Mouse (Mus musculus): ENCODE measurements around the gene Fancc.
A peak's percentile ranks its signal among the peaks of the same experiment; 100 is the strongest.

The Fancc gene

DNA sequence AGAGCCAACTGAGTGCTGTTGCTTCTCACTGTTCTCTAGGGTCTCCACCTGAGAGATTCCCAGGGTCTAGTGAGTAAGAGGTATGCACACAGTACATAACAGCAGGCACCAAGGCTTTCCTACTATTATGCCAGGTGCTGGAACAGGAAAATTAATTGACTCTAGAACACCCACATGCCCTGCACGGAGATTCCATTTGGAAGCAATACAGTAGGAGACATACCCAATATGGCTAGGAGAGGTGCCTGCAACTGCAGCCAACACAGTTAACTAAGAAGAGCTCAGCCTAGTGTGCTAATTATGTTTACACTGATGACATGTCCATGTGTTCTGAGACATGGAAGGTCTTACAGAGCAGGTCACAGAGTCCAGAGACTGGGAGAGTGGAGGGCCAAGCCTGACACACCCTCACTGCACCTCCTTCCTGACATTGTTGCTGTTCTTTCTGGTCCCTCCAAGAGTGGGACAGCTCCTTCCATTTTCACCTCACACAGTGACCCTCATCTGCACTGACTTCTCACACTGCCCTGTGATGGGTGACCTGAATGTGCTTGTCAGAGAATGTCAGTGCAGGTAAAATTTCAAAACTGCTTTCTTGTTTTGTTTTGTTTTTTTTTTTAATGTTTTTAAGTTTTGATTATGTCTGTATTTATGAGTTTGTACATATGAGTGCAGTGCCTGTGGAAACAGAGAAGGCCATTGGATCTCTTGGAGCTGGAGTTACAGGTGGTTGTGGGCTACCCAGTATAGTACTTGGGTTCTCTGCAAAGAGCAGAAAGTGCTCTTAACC lies 234.7 kb downstream of the Fancc start:
- no peak for DNase-seq (ENCODE audit: low read depth, low spot score)

DNA sequence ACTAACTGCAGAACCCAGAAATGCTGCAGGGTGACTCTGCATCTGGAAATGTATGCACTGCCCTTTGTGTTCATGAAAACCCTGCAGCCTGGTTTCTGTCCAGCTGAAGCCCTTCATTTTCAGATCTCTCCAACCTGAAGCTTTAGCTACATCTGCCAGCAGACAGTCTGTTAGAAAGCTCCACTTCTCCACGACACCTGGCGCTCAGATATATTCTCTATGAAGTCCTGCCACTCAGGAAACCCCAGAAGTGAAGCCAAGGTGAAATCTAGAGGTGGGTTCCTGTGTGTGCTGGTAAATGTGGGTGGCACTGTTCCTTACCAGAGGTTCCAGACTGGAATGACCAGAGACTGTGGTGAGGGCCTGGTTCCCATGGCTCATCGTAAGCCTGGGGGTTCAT lies 235.4 kb downstream of the Fancc start:
- DNase-seq (ENCODE audit: low read depth, low spot score), result no peak

DNA sequence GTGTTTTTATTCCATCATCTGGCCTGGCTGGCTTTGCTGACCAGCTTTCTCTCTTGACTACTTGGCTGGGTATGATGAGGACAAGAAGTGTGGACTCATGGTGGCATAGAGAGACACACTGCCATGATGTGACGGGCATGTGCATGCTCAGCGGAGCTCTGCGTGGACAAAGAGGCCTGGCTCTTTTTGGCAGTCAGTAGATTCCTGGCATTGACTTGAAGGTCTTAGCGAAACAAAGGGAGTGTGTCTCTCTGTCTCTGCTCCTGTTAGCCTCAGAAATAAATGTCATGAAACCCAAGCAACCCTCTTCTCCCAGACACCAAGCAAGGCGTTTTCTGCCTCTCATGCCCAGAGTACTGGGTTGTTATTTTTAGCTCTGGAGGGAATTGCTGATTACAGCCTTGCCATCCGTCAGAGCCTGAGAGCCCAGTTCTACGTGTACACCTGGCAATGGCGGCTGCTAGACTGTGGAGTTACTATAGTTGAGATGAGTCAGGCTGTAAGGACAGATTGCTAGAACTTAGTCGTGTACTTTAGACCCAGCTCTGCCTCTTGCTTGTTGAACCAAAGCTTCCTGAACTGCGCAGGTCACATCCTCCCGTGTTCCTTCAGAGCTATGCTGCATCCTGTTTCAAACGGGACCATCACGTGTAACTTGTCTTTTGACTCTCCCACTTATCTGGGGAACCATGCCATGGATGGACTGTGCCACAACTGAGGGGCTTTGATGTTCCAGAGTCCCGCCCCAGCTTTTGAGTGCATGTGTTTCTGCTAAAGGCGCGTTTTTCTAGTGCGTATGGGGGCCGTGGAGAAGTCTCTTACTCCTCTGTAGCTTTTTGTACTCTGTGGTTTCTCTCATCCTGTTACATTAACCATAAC lies 236.1 kb downstream of the Fancc start:
- DNase-seq (ENCODE audit: low read depth, low spot score), result no peak

DNA sequence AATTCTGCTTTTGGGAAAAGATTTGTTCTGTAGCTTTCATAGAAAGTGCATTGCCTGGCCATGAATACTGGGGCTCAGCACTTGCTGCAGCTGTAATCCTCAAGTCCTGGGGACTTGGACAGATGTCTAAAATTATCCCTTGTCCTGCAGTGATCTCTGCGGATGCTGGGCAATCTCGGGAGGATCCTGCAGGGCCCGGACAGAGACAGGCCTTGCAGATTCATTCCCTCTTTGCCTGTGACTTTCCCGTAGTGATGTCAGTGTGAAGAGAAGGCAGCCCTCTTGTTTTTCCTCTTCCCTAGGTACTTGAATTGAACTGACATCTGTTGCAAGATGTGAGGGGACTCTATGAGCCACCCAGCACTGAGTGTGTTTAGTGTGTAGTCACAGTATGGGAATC lies 236.9 kb downstream of the Fancc start:
- DNase-seq (ENCODE audit: low read depth, low spot score), result no peak

DNA sequence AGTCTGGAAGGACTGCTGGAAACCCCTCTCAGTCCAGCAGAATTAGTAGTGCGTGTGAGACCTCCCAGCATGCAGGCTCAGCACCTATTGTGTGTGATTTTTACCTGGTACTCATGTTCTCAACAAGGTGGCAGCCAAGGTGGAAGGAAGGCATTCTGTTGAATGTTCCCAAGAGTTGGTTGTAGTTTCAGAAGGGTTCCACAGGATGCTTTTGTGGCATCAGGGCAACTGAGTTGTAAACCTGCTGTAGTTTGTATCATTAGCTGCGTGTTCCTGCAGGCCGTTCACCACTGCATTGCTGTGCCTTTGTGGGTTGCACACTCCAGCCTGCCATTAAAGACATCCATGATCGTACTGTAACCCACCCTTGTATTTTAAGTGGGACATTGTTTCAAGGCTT lies 238.4 kb downstream of the Fancc start:
- no peak for DNase-seq (ENCODE audit: low read depth, low spot score)

DNA sequence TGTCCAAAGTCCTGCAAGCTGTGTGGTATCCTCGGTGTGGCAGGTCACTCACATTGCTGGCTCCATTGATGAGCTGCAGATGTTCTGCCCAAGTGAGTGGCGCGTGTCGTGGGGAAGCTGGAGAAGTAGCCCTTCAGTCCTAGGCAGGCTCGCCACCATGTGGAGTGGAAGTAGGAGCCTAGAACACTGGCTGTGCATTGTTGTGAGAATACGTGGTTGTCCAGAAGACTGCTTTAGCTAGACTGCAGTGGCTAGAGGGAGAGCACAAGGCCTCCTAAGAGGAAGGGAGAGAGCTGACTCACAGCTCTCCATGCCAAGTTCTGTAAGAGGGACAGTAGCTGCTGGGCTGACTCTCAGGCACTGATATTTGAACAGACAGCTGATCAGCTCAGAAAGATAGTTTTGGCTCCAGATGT lies 238.9 kb downstream of the Fancc start:
- DNase-seq (ENCODE audit: low read depth, low spot score), result no peak

DNA sequence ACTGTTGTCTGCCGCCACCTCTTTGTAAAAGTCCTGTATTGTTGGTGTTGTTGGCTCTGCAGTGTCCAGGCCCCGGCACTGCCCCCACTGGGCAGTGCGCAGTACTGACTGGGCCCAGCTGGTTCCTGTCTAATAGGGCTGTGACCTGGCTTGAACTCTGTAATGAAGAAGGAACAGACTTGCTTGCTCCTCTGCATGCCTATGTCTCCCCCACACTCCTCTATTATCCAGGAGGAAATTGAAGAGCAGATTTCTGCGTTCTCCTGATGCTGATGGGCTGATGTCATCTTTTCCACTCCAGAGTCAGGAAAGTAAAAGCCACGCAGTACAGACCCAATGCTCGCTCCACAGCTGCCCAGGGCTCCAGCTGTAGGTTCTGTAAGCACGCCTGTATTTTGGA lies 240.3 kb downstream of the Fancc start:
- peak; percentile 44 for DNase-seq (ENCODE audit: low read depth, low spot score)

DNA sequence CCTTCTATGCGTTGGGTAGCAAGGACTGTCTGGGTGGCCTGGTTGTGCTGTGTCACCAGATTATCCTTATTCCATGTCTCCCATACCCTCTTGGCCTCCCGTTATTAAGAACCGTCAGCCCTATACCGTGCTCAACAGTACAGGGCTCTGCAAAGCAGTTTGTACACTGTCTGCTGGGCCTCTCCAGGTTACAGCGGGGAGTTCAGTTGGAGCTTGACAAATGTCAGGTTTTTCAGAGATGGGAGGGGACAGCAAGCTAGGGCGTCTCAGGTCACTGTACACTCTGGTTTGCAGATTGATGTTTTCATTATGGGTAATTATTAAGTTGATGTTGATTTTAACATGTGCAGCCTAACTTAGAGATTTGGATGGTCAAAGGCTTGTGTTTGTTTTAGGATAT lies 240.9 kb downstream of the Fancc start:
- no peak for DNase-seq (ENCODE audit: low read depth, low spot score)

DNA sequence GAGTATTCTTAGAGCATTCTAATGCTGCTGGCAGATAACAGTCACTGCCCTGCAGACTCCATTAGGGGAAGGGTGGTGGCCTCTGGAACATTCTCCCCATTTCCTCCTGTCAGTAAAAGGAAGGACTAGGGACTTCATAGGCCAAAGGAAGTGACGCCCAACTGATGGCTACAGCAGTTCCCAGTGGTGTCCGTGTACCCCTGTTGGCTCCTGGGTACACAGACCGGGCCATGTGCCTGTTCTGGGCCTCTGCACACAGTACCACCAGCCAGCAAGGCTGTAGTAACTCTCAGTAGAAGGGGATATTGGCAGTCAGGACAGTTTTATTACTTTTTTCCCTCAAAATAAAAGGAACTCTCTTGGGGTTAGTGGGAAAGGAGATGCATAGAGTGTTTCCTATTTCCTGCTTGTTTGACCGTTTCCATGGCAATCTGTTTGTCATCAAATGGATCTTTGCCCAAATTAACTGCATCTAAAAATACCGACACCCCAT lies 241.5 kb downstream of the Fancc start:
- DNase-seq (ENCODE audit: low read depth, low spot score), result no peak

DNA sequence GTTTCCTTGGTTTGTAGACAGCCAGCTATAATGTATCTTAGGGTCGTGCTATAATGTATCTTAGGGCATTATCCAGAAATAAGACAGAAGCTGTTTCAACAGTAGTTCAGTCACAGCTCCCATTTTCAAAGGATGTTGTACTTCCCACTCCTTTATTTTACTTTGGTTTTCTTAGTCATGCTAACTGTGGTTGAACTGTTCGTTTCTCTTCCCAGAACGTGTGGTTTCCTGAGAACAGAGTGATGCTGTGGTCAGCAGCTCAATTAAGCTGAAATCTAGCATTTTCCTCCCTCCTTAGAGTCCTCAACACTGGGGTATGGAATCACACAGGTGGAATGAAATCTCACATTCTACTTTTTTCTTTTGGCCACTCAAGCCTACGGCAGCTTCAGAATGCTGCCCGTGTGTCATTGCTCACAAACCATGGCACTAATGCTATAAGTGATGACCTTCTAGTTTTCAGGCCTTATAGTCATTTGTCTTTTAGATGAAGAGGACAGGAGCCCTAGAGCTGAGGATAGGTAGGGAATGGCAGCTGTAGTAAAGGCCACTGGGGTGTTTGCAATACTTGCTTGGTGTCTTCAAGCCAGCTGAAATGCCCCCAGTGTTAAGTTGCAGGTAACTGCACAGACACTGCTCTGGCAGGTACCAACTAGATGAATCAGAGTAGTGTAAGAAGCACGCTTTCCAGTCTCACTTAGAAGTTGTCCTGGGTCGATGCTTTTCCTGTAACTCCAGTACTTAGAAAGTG lies 243.0 kb downstream of the Fancc start:
- no peak for DNase-seq (ENCODE audit: low read depth, low spot score)

DNA sequence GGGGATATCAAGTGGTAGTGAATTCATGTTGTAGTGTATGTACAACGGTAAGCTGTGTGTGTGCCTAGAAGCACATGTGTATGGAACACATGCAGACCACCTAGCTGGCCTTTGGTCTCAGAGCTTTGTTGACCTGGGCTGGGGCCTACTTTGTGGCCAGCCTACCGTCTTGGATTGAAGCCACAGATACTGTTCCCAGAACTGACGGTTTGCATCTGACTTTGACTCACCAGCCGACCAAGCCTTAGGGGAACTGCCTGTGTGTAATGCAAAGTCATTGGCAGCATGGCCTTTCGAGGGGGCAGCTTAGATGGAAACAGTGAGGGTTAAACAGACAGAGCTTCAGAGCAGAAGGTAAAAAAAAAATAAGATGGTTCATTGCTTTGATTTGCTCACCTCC lies 243.9 kb downstream of the Fancc start:
- DNase-seq (ENCODE audit: low read depth, low spot score), result no peak

DNA sequence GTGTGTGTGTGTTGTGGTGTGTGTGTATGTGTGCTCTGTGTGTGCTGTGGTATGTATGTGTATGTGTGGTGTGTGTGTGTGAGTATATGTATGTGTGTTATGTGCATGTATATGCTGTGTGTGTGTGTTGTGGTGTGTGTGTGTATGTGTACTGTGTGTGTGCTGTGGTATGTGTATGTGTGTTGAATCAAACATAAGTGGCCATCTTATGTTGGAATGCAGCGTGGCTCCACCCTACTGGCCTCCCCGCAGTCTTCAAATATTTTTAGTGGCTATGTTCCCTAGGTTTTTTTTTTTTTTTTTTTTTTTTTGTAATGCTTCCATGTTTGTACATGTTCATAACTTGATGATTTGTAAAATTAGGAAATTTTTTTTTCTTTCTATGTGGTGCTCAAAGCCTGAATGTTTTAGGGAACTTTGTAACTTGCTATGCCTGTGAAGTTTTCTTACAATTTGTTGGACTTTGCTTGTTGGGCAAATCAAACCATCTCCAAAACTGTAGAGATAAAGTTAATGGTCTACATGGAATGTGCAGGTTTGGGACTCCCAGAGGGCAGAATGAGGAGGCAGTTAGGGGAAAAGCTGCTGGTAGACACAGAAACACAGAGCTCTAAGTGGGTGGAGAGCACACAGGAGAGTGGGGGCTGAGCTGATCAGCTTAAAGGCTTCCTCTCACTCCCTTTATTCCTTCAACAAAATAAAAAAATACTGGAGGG lies 244.6 kb downstream of the Fancc start:
- no peak for DNase-seq (ENCODE audit: low read depth, low spot score)

DNA sequence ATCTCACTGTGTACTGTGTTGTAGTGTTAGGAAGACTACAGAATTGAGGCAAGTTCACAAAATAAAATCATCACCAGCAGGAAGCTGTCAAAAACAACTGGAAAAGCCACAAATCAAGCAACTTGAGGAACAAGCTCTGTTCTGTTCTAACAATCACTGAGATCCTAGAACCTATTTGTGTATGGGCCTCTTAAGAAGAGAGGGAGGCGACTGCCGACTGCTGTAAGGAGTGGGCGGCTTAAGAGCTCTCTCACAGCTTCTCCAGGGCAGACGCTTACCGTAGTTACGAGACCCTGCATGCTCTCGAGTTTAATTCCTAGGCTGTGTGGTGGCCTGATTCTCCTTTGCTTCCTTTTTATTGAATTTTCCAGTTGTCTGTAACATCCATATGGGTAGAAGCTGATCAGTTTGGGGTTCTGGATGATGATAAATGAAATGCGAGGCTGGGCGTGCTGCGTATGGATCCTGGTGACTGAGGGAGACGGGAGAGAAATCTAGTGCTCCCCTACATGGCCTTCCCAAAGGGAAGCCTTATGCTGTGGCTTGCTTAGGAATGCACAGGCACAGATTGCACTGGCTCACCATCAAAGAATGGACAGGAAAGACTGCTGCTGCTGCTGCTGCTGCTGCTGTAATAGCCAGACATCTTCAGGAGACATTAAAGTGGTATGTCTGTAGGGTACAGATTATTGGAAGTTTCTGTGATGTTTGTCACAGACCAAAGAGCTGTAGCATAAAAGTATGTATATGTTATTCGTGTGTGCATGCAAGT lies 245.8 kb downstream of the Fancc start:
- no peak for DNase-seq (ENCODE audit: low read depth, low spot score)

DNA sequence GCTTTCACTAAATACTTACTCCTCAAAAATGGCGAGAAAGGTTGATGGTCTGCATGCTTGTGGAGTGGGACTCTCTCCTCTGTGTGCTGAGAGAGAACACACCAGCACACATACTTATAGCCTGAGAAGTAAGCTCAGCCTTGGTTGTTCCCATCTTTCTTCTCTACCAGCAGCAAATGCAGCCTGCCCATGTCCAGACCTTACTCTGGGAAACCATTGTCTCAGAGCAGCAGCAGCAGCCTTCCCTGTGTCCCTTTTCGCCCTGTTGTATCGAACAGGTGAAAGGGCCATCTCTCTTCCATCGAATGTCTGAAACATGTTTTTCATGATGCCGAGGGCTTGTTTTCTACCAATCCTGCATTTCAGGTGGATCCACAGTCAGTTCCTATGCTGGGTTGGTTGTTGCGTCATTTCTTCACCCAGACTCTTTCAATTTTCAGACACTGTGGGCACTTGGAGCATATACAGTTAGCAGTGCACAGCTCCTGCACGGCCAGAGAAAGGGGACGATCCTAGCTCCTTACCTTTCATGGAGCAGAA lies 246.6 kb downstream of the Fancc start:
- no peak for DNase-seq (ENCODE audit: low read depth, low spot score)

DNA sequence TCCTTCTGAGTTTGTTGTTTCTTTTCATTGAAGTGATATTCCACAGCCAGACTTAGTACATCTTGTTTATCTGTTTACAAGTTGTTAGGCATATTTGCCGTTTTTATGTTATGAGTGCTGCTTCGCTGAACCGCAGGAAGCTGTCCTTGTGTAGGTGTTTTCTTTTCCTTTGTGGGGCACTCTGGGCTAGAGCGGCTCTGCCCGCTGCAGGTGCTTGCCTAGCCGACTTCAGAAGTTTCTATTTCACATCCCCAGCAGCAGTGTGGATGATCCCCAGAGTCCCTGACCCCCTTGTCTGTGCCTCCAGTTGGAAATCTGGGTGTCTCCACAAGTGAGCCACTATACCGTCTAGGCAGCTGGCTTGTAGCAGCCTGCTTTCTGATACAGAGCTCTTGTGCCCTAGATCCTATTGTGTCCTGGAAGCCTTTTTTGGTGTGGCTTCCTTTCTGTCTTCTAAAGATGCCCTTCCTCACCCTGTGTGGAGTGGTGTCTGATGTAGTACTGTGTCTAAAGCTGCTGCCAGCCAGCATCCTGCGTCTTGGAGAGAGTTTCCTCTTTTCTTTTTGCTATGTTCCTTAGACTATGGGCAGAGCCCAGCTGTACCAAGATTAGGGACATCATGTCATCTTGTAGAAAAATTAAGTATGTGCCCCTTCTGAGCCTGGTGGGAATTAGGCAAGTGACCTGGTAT lies 247.2 kb downstream of the Fancc start:
- DNase-seq (ENCODE audit: low read depth, low spot score), result no peak

DNA sequence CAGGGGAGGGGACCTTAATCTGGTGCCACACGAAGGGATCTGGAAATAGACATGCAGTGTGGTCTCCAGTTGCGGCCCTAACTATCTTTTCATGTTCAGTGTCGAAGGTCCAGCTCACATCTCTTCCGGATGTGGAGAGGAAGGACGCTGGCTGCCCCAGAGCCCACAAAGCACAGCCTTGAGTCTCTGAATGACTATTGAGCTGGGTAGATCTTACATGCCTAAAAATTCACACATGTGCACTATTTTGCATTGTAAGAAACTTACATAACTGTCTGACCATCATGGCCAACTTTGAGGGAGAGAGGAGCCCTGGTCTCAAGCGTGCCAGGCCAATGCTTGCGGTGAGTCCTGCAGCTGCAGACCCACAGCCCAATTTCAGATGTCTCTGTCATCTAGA lies 247.9 kb downstream of the Fancc start:
- DNase-seq (ENCODE audit: low read depth, low spot score), result no peak

DNA sequence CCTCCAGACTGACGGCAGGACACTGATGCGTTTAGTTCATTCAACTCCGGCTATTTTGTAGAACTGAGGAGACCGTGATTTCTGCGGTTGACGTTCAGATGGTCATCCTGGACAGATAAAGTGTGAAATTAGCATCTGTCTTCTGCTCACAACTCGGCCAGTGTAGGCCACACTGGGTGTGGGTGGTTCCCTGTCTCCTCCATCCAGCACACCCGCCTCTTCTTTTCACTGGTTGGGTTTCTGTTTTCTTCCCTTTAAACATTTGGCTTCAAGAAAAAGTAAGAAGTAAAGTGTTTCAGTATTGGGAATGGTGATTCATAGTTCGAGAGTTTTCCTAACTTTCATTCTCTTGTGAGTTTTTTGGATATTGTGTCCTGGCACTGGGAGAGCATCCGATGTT lies 248.8 kb downstream of the Fancc start:
- DNase-seq (ENCODE audit: low read depth, low spot score), result no peak

DNA sequence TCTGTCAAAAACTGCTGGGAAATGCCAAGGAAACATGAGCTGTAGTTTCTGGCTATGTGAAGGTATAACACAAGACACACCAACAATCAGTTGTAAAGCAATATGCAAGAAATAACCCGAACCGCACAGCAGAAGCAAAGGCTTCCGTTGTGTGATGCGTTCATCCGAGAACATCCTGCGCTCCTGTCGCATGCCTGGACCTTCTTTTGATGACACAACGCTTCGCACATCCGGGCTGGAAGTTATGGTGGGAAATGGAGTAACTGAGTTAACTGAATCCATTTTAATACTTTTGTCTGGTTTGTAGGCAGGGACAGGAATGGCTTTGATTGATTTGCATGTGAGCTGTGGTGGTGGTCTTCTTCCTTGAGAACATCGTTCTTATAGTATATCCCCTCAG lies 249.4 kb downstream of the Fancc start:
- DNase-seq (ENCODE audit: low read depth, low spot score), result no peak

DNA sequence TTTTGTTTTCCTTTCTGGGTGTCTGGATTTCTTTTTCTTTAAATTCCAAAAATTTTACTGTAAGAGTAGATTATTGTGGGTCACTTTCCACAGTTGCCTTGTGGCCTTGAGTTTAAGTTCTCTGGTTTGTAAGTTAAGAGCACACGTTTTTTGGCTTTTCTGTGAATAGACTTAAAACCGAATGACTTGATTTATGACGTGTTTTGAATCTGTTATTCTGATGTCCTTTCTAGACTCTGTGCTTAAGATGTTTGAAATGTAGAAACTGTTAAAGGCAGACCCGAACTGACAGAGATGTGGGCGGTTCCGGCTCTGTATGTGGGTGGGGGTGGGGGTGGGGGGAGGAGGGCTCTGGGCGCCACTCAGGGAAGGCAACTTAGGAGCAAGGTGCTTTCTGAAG lies 250.0 kb downstream of the Fancc start:
- DNase-seq (ENCODE audit: low read depth, low spot score), result no peak

All from R1 (cell line).